Comparison of ENCODE assay signal across 14 mouse cellular contexts in the genomic region with DNA sequence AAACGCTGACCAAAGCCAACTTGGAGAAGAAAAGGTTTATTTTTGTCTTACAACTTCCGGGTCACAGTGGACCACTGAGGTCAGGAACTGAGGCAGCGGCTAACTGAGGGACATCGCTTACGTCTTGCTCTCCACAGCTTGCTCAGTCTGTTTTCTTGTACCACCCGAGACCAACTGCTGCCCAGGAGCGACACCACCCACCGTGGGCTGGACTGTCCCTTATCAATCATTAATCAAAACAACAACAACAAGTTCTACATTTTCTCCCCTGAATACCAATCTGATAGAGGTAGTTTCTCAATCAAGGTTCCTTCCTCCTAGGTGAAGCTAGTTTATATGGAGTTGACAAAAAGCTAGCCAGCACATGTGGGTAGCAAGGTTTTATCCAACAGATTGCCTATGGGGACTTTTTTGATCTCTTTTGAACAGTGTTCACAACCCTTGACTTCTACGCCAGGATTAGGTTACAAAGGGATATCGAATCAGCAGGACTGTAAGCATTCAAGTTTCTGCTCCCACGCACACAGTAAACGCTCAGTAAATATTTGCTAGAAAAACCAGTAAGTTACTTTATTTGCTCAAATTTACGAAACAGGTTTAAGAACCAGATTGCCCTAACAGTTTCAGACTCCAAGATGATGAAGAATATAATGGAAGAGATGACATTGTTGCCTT. TPM values are rescaled to one million over a fixed set of nuclear protein-coding genes. Genes with fewer than 3 reads are reported as not detected.
"Had no signal": no experiment of that assay in that cellular context is flagged by ENCODE, and none has a peak within 500 bp of the region (broad histone marks: within the 10 kb centered on the region; RNA-seq: fewer than 3 reads in every experiment).

No protein-coding gene starts in this region.

- ATAC-seq: hindbrain, embryonic 16.5 days; inflammation-experienced regulatory T-cells, adult 6 months; midbrain, embryonic 15.5 days had no signal

- H3K27me3 ChIP-seq: liver, embryonic 15.5 days; lung, embryonic 15.5 days; midbrain, embryonic 15.5 days; stomach, embryonic 15.5 days had no signal

- H3K4me2 ChIP-seq: liver, embryonic 15.5 days; lung, embryonic 15.5 days; midbrain, embryonic 11.5 days; midbrain, embryonic 15.5 days; neural tube, embryonic 12.5 days; stomach, embryonic 15.5 days had no signal

- DNase-seq: lung, postnatal 14 days; thymus, postnatal 4 days had no signal

- H3K27ac ChIP-seq: left cerebral cortex, adult 2 months; liver, embryonic 15.5 days; lung, embryonic 15.5 days; macrophage; midbrain, embryonic 15.5 days; neural tube, embryonic 12.5 days; stomach, embryonic 15.5 days had no signal

- H3K9ac ChIP-seq: liver, embryonic 15.5 days; lung, embryonic 15.5 days; midbrain, embryonic 15.5 days; neural tube, embryonic 12.5 days; stomach, embryonic 15.5 days had no signal

- H3K4me3 ChIP-seq: left cerebral cortex, adult 2 months; limb, embryonic 10.5 days; liver, embryonic 15.5 days; lung, embryonic 15.5 days; megakaryocyte, embryonic 14.5 days; midbrain, embryonic 15.5 days; neural tube, embryonic 12.5 days; stomach, embryonic 15.5 days had no signal

- H3K9me3 ChIP-seq: limb, embryonic 10.5 days; liver, embryonic 15.5 days; lung, embryonic 15.5 days; midbrain, embryonic 15.5 days; neural tube, embryonic 12.5 days; stomach, embryonic 15.5 days had no signal

- H3K4me1 ChIP-seq: liver, embryonic 15.5 days; megakaryocyte, embryonic 14.5 days; midbrain, embryonic 15.5 days; neural tube, embryonic 12.5 days; stomach, embryonic 15.5 days had no signal

- H3K36me3 ChIP-seq: limb, embryonic 10.5 days; liver, embryonic 15.5 days; lung, embryonic 15.5 days; midbrain, embryonic 15.5 days; neural tube, embryonic 12.5 days; stomach, embryonic 15.5 days had no signal

RNA-seq across cellular contexts. Expression of a gene that starts 40.5 kb away (rescaled TPM):
- polyA plus RNA-seq: macrophage had no signal
